Mouse (Mus musculus): ENCODE data around the gene Fermt2.

Fermt2 gene

GRCm38 (mm10) chr14:45529411-45530363, at the start of gene Fermt2:
TSS of gene Fermt2 (minus strand) at chr14:45530118.
- DNase-seq (ENCODE audit: low spot score): peak; percentile 86

GRCm38 (mm10) chr14:45566066-45566937, 36.4 kb upstream of the Fermt2 start:
- peak; percentile 67 for DNase-seq (ENCODE audit: low spot score)

DNA sequence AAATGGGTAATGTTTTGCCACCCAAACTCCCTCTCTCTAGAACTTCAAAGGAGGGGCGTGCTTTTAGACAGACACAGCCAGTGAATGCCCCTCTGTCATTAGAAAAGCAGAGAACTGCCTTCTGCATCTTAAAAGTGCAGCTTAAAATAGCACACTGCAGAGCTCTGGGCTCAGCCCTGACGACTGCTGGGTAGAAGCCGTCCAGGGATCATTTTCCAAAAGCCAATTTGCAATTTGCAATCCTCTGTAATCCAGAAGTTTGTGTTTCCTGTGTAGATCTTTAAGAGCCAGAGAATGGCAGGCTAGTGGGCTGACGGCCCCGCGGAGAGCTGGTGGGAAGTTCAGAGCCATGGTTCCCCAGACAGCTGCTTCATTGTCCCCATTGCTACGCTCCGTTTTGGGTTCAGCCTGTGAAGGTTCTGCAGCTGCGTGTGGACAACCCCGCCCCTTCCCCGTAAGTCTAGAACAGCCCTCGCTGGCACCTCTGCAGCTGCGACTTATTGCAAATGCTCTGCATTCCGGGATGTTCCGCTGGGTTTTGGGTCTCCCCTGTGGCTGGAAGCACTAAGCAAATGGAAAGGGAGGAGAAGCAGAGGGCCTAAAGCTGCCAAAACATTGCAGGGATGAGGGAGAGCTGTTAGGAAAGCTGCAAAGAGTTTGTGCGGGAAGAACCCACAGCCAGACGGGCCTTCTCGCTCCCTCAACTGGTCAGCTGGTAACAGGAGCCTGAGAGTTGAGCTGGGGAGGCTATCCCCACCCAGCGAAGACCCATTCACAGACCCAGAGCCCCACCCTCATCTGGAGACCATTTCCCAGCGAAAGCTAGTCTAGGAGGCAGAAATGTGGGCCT, 35.5 kb upstream of the Fermt2 start:
- peak; percentile 29 for DNase-seq (ENCODE audit: low spot score)

DNA sequence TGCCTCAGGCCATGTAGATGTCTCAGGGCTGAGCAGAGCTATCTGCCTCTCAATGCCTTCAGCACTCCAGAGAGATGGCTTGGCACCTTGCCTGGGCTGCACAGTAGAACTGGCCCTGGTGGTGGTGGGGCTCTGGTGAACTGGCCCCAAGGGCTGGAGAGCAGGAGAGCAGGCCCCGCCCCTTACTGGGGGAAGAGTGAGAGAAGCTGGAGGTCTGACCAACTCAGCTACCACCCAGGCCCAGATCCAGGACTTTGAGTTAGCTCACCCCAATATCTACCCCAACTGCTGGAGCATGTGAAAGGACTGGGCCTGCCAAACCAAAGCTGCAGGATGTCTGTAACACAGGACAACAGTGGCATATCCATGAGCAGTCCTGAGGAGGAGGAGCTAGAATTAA, 33.7 kb upstream of the Fermt2 start:
- DNase-seq (ENCODE audit: low spot score): no peak

DNA sequence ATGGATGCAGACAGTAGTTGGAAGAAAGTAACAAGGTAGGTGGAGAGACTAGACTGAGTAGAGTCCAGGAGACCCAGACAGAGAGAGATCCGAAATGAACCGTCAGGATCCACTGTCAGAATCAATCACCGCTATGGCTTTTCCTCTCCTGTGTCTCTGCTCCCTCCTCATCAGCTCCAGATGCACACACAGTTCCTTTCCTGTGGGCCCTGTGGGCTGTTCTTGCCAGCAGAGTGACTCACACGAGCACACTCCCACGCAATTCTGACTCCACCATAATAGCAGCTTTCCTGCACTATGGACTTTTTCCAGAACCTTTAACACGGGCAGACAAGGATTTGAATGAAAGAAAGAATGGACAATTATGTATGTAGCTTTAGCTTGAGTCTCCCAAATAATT, 31.8 kb upstream of the Fermt2 start:
- DNase-seq (ENCODE audit: low spot score): no peak

DNA sequence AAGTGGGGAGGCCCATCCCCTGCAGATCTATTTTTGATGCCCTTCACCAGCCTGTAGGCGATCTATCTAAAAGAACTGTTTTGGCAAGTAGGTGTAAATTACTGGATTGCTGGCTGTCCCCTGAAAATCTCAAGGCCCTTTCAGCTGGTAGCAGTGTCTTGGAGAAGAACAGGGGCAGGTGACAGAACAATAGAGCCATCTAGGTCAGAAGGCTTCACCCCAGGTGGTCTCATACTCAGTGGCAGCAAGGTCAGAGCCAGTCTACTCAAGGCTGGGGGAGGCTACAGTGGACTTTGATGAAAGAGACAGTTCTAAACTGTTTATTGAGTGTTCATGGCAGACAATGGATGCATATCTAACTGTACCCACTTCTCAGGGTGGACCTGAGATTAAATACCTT, 29.1 kb upstream of the Fermt2 start:
- no peak for DNase-seq (ENCODE audit: low spot score)

GRCm38 (mm10) chr14:45554336-45554735, 24.4 kb upstream of the Fermt2 start:
- DNase-seq (ENCODE audit: low spot score): no peak

DNA sequence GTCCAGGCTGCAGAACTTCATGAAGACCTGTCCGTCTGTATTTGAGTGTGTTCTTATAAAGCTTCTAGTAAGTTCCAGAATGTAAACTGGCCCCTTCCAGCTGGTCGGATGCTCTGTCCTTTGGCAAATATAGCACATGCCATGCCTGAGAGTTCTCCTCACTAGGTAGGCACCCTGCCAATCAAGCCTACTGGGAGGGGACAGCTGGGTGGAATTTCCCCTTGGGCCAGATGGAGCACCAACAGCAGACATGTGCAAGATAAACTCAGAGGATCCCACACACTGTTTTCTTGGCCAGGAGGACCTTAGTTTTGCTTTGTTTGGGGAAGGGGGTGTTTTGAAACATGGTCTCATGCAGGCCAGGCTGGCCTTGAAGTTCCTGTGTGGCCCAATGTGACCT, 23.9 kb upstream of the Fermt2 start:
- no peak for DNase-seq (ENCODE audit: low spot score)

DNA sequence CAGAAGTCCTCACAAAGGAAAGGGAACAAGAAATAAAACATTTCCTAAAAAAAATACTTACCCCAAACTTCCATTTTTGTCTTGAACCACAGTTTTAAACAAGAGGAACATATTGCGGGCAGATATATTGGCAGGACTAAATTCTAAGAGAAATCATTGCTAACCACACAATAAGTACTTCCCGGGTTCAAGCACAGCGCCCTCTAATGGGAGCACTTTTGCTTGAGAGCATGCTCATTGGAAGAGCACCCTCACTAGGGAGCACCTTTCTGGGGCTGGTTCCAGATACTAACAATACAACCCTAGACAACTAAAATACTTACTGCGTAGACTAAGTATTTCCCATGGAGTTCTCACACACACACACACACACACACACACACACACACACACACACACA, 22.5 kb upstream of the Fermt2 start:
- DNase-seq (ENCODE audit: low spot score): no peak

- peak; percentile 50 for DNase-seq (ENCODE audit: low spot score)
Measured at GRCm38 (mm10) chr14:45551121-45551768, 21.3 kb upstream of the Fermt2 start.

DNA sequence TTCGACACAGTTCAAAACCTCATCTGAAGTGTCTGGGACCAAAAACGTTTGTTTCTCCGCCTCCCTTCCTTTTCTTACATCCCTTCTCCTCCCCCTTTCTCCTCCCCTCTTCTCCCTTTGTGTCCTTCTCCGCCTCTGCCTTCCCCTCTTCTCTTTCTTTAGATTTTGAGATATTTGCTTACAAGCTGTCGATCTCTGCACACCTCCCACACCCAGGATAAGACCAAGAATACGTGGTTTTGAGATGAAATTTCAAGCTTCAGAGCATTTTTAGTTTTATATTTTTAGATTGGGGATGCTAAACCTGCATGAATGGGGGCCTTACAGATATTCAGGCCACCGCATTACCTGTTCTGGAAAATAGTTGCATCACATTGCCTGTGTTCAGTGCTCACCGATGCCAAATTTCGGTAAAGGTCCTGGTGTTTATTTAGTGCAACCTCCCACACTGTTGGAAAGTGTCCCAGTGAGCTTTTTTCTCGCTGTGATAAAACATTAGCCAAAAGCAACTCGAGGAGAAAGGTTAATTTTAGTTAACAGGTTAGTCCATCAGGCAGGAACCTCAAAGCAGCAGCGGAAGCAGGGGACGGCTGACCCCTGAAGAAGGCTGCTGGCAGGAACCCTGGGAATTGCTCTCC, 20.2 kb upstream of the Fermt2 start:
- peak; percentile 41 for DNase-seq (ENCODE audit: low spot score)

- DNase-seq (ENCODE audit: low spot score): no peak
Measured at GRCm38 (mm10) chr14:45548118-45548517, 18.2 kb upstream of the Fermt2 start.

GRCm38 (mm10) chr14:45544905-45545304, 15.0 kb upstream of the Fermt2 start:
- DNase-seq (ENCODE audit: low spot score): no peak

- no peak for DNase-seq (ENCODE audit: low spot score)
Measured at GRCm38 (mm10) chr14:45544026-45544425, 14.1 kb upstream of the Fermt2 start.

DNA sequence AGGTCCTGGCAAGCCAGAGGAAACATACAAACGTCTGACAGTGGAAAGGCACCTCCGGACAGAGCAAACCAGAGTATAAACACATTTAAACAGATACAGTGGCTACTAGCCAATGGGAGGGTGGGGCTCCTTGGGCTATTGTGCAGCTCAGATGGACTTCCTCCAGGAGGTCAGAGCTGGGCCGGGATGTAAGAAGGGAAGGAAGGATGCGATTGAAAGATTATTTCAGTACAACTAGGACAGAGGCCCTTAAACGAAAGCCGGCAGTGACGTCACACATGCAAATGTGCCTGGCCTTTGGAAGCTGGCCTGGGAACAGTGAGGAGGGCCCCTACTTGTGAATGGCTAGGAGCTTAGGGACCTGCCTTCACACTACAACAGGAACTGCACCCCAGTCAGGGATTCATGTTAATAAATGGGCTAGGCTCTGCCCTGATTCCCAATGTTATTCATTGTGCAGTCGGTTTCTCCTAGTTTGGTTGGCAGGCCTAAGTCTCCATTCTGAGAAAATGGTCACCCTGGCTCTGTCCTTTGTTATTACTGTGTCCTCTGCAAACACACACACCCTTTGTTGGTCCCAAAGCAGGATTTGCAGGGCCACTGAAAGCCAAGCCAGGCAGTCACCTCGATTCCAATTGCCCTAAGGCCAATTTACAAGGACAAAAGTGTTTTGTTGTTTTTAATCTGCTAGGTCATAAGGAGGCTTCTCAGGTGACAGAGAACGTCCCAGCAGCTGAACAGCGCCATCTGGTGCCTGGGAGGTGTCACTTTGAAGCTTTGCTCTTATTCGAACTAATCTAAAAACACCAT, 9.9 kb upstream of the Fermt2 start:
- peak; percentile 61 for DNase-seq (ENCODE audit: low spot score)

GRCm38 (mm10) chr14:45530364-45531345, 737 bp upstream of the Fermt2 start:
- DNase-seq (ENCODE audit: low spot score): no peak

DNA sequence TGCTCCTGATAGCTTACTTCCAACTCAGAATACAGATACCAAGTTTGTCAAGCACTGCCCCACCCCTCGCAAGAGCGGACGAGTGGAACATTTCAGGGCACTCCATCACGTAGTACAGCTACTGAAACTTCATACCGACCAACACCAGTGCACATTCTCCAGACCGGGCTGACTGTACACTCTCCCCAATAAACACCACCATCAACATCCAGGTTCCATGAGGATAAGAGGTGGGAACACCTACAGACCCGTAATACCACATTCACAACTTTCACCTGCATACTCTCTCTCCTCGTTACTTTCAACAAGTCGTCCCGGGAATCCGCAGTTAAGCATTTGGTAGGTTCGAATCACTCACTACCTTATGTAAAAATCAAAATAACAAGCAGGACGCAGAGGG, 1.1 kb downstream of the Fermt2 start:
- DNase-seq (ENCODE audit: low spot score): no peak

DNA sequence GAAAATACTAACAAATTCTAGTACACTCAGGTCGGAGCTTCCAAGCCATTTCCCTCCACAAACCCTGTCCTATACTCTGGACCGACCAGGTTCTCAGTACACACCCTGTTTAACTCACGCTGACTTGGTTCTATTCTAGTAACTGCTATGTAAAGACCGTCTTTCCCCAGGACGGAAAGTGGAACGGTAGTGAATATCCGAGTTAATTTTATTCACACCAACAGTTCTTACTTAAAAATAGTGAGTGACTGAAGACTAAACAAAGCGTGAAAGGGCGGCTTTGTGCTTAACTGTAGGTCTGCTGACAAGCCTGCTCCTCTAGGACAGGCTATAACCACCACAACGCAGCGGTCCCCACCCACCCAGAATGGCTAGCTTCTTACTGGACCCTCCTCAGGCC, 14.1 kb downstream of the Fermt2 start:
- DNase-seq (ENCODE audit: low spot score): no peak

DNA sequence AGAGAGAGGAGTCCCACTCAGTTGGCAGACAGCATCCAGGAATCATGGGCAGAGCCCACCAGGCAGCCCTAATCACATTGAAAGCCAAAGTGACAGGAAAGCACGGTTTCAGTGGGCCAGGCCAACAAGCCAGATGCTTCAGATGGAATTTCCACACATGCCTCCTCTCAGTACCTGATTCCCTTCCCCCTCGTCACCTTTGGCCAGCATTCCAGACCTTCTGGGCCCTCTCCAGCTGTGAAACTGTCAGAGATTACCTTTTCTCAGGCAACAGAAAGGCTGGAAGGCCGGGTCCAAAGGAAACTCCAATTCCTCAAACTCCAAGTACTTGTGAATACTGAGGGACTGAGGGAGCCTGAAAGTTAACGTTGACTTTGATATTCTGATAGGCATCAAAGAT, 19.1 kb downstream of the Fermt2 start:
- peak; percentile 81 for DNase-seq (ENCODE audit: low spot score)
